Mouse (Mus musculus) layer of hippocampus, postnatal 10 days (tissue): ENCODE data around the gene Thap7. TPM values are rescaled to one million over a fixed set of nuclear protein-coding genes. Genes with fewer than 3 reads are reported as not detected.
"Not testable (repeated sequence)": the region's sequence is repeated elsewhere in the genome, so short reads cannot be mapped to it uniquely, and the experiment has no call there.

ENCODE experiments used
- DNase-seq, 2 experiments: peaks; one replicate each; pipeline ENCODE4 v3.0.0; 2021; ENCODE audit warnings: low spot score in 2 of 2
- total RNA-seq, 2 experiments: library from RNA; stranded (reverse); gene quantifications; 2 replicates each; pipeline ENCODE4 v1.2.3; 2021

Thap7 gene
- total RNA-seq, 2 experiments from 2014 or later: 33.1 to 38.2 TPM

GRCm38 (mm10) chr16:17532676-17533329 is 1.9 kb upstream of the Thap7 start:
- no peak for DNase-seq

GRCm38 (mm10) chr16:17532271-17532670 is 1.3 kb upstream of the Thap7 start:
- DNase-seq: no peak

- no peak for DNase-seq
Observed at GRCm38 (mm10) chr16:17529981-17530586, 852 bp downstream of the Thap7 start.

- no peak for DNase-seq
Observed at GRCm38 (mm10) chr16:17528276-17528675, 2.7 kb downstream of the Thap7 start.

- DNase-seq: no peak
Observed at GRCm38 (mm10) chr16:17527606-17528005, 3.3 kb downstream of the Thap7 start.

GRCm38 (mm10) chr16:17526223-17526622 is 4.7 kb downstream of the Thap7 start:
- DNase-seq: no peak

GRCm38 (mm10) chr16:17525524-17525923 is 5.4 kb downstream of the Thap7 start:
- no peak for DNase-seq

- DNase-seq: no peak
Observed at GRCm38 (mm10) chr16:17524156-17524555, 6.8 kb downstream of the Thap7 start.

GRCm38 (mm10) chr16:17518910-17519309 is 12.0 kb downstream of the Thap7 start:
- DNase-seq: no peak

GRCm38 (mm10) chr16:17511431-17511830 is 19.5 kb downstream of the Thap7 start:
- no peak for DNase-seq

GRCm38 (mm10) chr16:17510686-17511085 is 20.2 kb downstream of the Thap7 start:
- no peak for DNase-seq

- no peak for DNase-seq
Observed at GRCm38 (mm10) chr16:17510143-17510542, 20.8 kb downstream of the Thap7 start.

GRCm38 (mm10) chr16:17509240-17509597 is 21.7 kb downstream of the Thap7 start:
- no peak for DNase-seq

GRCm38 (mm10) chr16:17508546-17509239 is 22.2 kb downstream of the Thap7 start, which contains the start of gene Lztr1:
TSS of gene Lztr1 (plus strand) at chr16:17508688.
- peak; percentile 85 to 89 for DNase-seq

- DNase-seq: not testable (repeated sequence)
Observed at GRCm38 (mm10) chr16:17508031-17508430, 22.9 kb downstream of the Thap7 start.

GRCm38 (mm10) chr16:17507018-17507552 is 23.9 kb downstream of the Thap7 start:
- DNase-seq: no peak

- DNase-seq: no peak
Observed at GRCm38 (mm10) chr16:17502681-17503080, 28.3 kb downstream of the Thap7 start.

GRCm38 (mm10) chr16:17499249-17499883 is 31.6 kb downstream of the Thap7 start:
- DNase-seq: peak in 1 of 2 experiments; percentile 52

- peak; percentile 77 to 80 for DNase-seq
Observed at GRCm38 (mm10) chr16:17496499-17497305, 34.2 kb downstream of the Thap7 start.

- DNase-seq: peak in 1 of 2 experiments; percentile 41
Observed at GRCm38 (mm10) chr16:17491896-17492561, 38.9 kb downstream of the Thap7 start.
